Mouse (Mus musculus) MEL (cell line): ENCODE data around the gene Cd47.

ENCODE experiments used
- CTCF ChIP-seq, 3 experiments: IDR thresholded peaks in 2 of 3; conservative IDR thresholded peaks in 1 of 3; 2 replicates each; pipeline ENCODE4 v1.5.1; 2011 to 2012; ENCODE audit warnings: low read length in 3 of 3, low read depth in 2 of 3, mild to moderate bottlenecking in 2 of 3, improper control_type of control experiment in 1 of 3, inconsistent platforms in 1 of 3, mixed read lengths in 1 of 3, moderate library complexity in 1 of 3; ENCODE audit not compliant: control insufficient read depth in 1 of 3, insufficient read depth in 1 of 3, poor library complexity in 1 of 3, severe bottlenecking in 1 of 3
- MAFK ChIP-seq: IDR thresholded peaks from 2 replicates; pipeline ENCODE4 v1.6.1; 2011; ENCODE audit warnings: low read depth, mild to moderate bottlenecking, low read length, improper control_type of control experiment, borderline replicate concordance
- RAD21 ChIP-seq: IDR thresholded peaks from 2 replicates; pipeline ENCODE4 v1.6.1; 2011; ENCODE audit warnings: mild to moderate bottlenecking, low read depth, low read length, improper control_type of control experiment
- TAL1 ChIP-seq: IDR thresholded peaks from 2 replicates; pipeline ENCODE4 v1.6.1; 2012; ENCODE audit warnings: mild to moderate bottlenecking, inconsistent platforms, low read length, moderate library complexity, mixed read lengths
- UBTF ChIP-seq: IDR thresholded peaks from 2 replicates; pipeline ENCODE4 v1.6.1; 2012; ENCODE audit warnings: low read depth, mild to moderate bottlenecking, inconsistent platforms, low read length, improper control_type of control experiment, moderate library complexity, borderline replicate concordance; ENCODE audit not compliant: insufficient read depth

GRCm38 (mm10) chr16:49886403-49887066, 86.2 kb downstream of the Cd47 start:
- no peak for TF ChIP-seq UBTF
- TF ChIP-seq RAD21 = no peak
- no peak for TF ChIP-seq MAFK
- no peak for TF ChIP-seq CTCF (IDR thresholded peaks at IDR 0.05 in 2 of 3, conservative IDR thresholded peaks at IDR 0.05 in 1 of 3; ENCODE audit: control insufficient read depth in 1 of 3, insufficient read depth in 1 of 3, low read depth in 2 of 3, low read length in 3 of 3, poor library complexity in 1 of 3, severe bottlenecking in 1 of 3)
- no peak for TF ChIP-seq TAL1
